Mouse (Mus musculus) lung, postnatal 0 days (tissue): ENCODE results near the gene A030014E15Rik.

Experiments
- CTCF ChIP-seq: IDR thresholded peaks from 2 replicates; pipeline ENCODE4 v1.5.1; 2016; ENCODE audit warnings: antibody characterized with exemption, mild to moderate bottlenecking
- EP300 ChIP-seq: IDR thresholded peaks from 2 replicates; pipeline ENCODE4 v1.6.1; 2016; ENCODE audit warnings: antibody characterized with exemption, mild to moderate bottlenecking, control low read depth

DNA sequence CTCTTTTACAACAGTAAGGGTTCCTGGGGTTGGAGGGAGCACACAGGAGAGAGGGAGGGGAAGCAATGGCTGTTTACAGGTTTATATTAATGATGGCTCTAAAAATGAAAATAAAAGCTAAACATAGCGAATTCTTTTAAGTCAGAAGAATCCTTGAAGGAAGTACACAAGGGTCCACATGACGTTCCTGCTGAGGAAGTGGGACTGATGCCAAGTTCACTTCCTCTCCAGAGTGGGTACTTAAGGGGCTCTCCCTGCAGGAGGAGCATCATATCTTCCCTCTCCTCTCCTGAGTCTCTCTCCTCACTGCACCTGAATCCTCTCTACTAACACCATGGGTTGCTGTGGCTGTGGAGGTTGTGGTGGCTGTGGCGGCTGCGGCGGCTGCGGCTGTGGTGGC is at the start of gene A030014E15Rik:
- no peak; the same call in 1 of the 2 replicates for TF ChIP-seq CTCF
- no peak for TF ChIP-seq EP300
